Mouse (Mus musculus): ENCODE measurements around the gene Ppif. TPM values are rescaled to one million over a fixed set of nuclear protein-coding genes. Genes with fewer than 3 reads are reported as not detected.

Ppif gene
- polyA plus RNA-seq (2012; rRNA removed): 28.9 and 32.4 TPM in 2 replicates

DNA sequence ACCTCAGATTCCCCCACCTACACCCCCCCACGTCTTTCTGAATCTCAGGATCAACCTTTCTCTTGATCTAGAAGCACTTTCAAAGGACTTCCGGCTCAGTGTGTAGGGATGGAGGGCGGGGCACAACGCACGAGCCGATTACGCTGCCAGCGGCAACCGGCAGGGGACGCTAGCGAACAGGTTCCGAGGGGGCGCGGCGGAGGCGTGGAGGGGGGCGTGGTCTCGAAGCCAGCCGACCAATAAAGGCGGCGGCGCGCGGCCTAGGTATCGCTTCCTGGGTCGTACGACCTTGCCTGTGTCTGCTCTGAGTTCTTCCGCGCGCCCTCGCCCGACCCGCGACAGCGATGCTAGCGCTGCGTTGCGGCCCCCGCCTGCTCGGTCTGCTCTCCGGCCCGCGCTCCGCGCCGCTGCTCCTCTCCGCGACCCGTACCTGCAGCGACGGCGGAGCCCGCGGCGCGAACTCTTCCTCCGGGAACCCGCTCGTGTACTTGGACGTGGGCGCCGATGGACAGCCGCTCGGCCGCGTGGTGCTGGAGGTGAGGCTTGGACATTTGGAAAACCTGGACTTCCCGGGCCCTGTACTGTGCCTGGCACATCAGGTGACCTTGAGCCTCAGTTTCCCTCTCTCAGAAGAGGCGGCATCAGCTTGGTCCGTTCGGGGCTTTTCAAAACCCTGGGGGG is at the start of gene Ppif:
TSS of gene Ppif (plus strand) at position 267 of the 681 bp plus-strand sequence.
- Histone ChIP-seq H3K4me1 (ENCODE audit: control insufficient read depth, insufficient read depth, low read length) (peaks cover 11% of the 10 kb centered on the region), H3K4me3 (replicated peaks; ENCODE audit: extremely low read depth, low read depth, low read length) (peak within 1 kb of the TSS; percentile 71)
- WGBS: under 1% methylated on average over 70 of the region's 70 CpGs
- TF ChIP-seq CTCF (IDR thresholded peaks at IDR 0.05; ENCODE audit: insufficient read depth, low read length) (peak; percentile 82), POLR2A (IDR thresholded peaks at IDR 0.05; ENCODE audit: borderline replicate concordance, extremely low read depth, low read depth, low read length) (peak; percentile 71; the same call in 1 of the 2 replicates)
- peak; percentile 98 for DNase-seq

DNA sequence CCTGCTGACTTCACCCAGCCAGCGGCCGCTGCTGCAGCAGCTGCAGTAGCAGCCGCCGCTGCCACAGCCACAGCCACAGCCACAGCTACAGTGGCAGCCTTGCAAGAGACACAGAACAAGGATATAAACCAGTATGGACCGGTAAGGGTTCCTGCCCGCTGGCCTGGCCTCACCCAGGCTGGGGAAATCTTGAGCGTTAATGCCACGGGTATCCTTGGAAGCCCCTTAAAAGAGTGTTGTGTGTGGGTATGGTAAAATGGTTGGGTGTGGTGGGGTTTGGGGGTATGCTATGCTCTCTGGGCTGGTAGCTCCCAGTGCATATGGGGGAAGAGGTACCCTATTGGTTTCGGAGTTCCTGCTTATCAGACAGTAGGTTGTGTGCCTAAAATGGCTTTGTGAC is 48.2 kb upstream of the Ppif start:
- WGBS: 82% methylated on average over 9 of the region's 9 CpGs
- TF ChIP-seq CTCF (IDR thresholded peaks at IDR 0.05; ENCODE audit: insufficient read depth, low read length) (no peak), POLR2A (IDR thresholded peaks at IDR 0.05; ENCODE audit: borderline replicate concordance, extremely low read depth, low read depth, low read length) (no peak)
- no peak overlapping the region for H3K4me3 ChIP-seq (replicated peaks; ENCODE audit: extremely low read depth, low read depth, low read length)
- no peaks in the 10 kb centered on the region for H3K4me1 ChIP-seq (ENCODE audit: control insufficient read depth, insufficient read depth, low read length)
- no peak for DNase-seq

DNA sequence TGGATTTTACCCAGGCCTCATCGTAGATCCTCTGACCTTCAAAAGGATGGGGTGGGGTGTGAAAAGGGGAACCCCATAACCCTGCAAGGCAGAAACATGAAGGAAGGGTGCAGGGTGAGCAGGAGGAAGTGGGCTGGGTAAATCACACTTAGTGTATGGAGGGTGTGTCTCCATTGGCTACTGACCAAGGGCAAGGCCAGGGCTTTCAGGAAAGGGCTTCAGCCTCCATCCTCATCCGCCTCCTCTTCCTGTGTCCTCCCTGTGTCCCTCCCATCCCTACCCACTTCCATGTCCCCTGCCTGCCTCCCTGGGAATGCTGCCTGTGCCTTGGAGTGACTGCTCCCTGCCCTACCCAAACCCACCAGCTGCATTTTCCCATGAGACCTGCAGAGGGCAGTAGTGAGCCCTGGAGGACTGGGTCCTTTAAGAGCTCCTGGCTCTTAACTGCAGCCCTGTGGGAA is 47.8 kb upstream of the Ppif start:
- TF ChIP-seq CTCF (IDR thresholded peaks at IDR 0.05; ENCODE audit: insufficient read depth, low read length): peak; percentile 92
- TF ChIP-seq POLR2A (IDR thresholded peaks at IDR 0.05; ENCODE audit: borderline replicate concordance, extremely low read depth, low read depth, low read length): no peak
- DNase-seq: peak; percentile 68
- 35% methylated on average over 2 of the region's 2 CpGs for WGBS
- Histone ChIP-seq H3K4me1 (ENCODE audit: control insufficient read depth, insufficient read depth, low read length) (no peaks in the 10 kb centered on the region), H3K4me3 (replicated peaks; ENCODE audit: extremely low read depth, low read depth, low read length) (no peak overlapping the region)

DNA sequence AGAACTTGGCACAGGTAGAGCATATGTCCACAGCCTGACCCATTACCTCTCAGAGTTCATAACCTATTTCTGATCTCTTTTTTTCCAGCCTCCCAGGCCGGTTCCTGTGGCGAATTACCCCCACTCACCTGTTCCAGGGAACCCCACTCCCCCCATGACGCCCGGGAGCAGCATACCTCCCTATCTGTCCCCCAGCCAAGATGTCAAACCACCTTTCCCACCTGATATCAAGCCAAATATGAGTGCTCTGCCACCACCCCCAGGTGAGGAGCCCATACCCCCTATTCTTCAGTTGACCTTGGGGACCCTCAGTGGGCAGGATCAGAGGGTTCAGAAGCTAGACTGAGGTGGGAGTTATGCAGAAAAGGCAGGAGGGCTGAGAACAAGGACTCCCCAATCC is 42.8 kb upstream of the Ppif start:
- WGBS: 95% methylated on average over 4 of the region's 4 CpGs
- TF ChIP-seq POLR2A (IDR thresholded peaks at IDR 0.05; ENCODE audit: borderline replicate concordance, extremely low read depth, low read depth, low read length) (no peak), CTCF (IDR thresholded peaks at IDR 0.05; ENCODE audit: insufficient read depth, low read length) (no peak)
- no peak for DNase-seq
- Histone ChIP-seq H3K4me3 (replicated peaks; ENCODE audit: extremely low read depth, low read depth, low read length) (no peak overlapping the region), H3K4me1 (ENCODE audit: control insufficient read depth, insufficient read depth, low read length) (no peaks in the 10 kb centered on the region)

DNA sequence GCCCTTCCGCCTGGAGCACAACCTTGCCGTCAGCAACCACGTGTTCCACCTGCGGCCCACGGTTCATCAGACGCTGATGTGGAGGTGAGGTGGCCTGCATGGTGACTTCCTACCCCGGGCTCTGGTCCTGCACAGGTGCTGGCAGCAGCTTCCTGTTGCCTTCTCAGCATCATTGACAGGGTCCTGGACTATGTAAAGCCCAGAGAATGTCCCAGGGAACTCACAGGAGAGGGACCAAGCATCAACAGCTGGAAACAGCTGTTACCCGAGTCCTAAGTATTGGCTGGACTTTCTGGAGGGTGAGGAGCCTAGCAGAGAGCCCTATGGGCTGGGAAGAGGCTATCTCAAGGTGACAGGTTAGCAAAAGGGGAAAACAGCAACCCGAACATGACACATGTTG is 42.0 kb upstream of the Ppif start:
- TF ChIP-seq CTCF (IDR thresholded peaks at IDR 0.05; ENCODE audit: insufficient read depth, low read length) (no peak), POLR2A (IDR thresholded peaks at IDR 0.05; ENCODE audit: borderline replicate concordance, extremely low read depth, low read depth, low read length) (no peak)
- DNase-seq: no peak
- Histone ChIP-seq H3K4me1 (ENCODE audit: control insufficient read depth, insufficient read depth, low read length) (no peaks in the 10 kb centered on the region), H3K4me3 (replicated peaks; ENCODE audit: extremely low read depth, low read depth, low read length) (no peak overlapping the region)
- WGBS: 87% methylated on average over 9 of the region's 9 CpGs

DNA sequence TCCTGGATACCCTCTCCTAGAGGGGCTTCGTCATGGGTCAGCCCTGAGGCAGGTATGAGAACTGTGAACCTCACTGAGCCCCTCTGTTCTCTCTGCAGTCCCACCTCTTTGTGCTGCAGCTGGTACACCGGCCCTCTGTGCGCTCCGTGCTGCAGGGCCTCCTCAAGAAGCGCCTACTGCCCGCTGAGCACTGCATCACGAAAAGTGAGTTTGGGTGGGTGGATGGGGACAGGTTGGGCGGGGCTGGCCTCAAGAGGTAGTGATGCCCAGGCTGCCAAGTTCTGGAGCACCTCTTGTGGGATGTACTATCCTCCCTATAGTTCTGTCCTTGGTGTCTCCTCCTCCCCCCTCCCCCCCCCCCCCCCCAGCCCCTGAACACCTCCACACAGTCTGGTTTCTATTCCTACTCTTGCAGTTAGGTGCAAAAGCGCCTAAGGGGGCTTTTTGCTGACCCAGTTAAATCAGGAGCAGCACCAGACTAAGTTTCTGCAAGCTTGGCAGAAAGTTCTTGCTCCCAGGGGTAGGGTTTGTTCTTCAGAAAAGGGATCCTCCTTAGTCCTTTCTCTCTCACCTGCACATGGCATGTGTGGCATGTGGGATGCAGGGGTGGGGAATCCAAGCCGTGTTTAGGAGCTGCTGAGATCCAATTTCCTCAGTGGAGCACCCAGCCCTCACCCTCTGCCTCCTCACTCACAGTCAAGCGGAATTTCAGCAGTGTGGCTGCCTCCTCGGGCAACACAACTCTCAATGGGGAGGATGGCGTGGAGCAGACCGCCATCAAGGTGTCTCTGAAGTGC is 39.4 kb upstream of the Ppif start:
- Histone ChIP-seq H3K4me3 (replicated peaks; ENCODE audit: extremely low read depth, low read depth, low read length) (no peak overlapping the region), H3K4me1 (ENCODE audit: control insufficient read depth, insufficient read depth, low read length) (no peaks in the 10 kb centered on the region)
- TF ChIP-seq POLR2A (IDR thresholded peaks at IDR 0.05; ENCODE audit: borderline replicate concordance, extremely low read depth, low read depth, low read length) (no peak), CTCF (IDR thresholded peaks at IDR 0.05; ENCODE audit: insufficient read depth, low read length) (no peak)
- DNase-seq: no peak
- 91% methylated on average over 14 of the region's 14 CpGs for WGBS

DNA sequence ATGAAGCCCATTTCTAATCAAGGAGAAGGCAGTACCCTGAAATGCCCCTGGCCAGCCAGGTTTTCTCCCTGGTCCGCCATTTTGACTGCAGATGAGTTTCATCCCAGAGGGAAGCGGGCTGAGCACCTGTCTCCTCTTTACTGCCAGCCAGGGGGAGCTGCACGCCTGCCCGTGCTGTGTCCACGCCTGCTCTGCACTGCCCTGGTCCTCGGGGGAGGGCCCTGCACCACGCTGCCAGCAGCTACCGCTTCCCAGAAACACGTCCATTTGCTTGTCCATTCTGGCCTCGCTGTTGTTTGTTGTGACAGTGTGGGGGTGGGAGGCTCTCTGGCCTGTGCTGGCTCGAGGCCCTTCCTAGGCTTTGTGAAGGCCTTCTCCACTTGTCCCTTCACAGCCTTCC is 33.3 kb upstream of the Ppif start:
- 51% methylated on average over 11 of the region's 11 CpGs for WGBS
- Histone ChIP-seq H3K4me3 (replicated peaks; ENCODE audit: extremely low read depth, low read depth, low read length) (no peak overlapping the region), H3K4me1 (ENCODE audit: control insufficient read depth, insufficient read depth, low read length) (no peaks in the 10 kb centered on the region)
- DNase-seq: no peak
- 0 out of 2 replicates have a peak, but pooled peaks have one; percentile 5 for TF ChIP-seq CTCF (IDR thresholded peaks at IDR 0.05; ENCODE audit: insufficient read depth, low read length)
- no peak for TF ChIP-seq POLR2A (IDR thresholded peaks at IDR 0.05; ENCODE audit: borderline replicate concordance, extremely low read depth, low read depth, low read length)

DNA sequence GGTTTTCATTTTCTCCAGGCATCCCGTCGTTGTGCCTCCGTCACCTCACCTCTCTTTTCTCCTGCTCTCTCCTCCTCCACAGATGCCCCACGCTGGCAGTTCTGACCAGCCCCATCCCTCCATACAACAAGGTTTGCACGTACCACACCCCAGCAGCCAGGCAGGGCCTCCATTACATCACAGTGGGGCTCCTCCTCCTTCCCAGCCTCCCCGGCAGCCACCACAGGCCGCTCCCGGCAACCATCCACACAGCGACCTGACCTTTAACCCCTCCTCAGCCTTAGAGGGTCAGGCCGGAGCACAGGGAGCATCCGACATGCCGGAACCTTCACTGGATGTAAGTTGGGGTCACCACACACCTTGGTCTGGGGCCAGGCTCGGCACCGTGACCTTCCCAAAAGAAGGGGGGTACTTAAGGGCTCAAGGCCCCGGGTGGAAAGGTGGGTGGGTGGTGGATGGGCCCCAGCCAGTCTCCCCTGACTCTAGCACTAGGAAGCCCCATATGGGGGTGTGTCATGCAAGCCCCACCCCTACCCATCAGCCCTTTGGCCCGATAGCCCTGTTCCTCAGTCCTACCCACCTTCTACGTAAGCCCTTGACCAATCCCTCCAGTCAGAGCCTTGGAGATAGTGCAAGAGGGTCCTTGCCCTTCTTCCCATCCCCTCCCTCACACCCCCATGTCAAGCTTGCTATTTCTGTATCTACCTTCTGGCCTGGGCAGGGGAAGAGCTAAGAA is 32.6 kb upstream of the Ppif start:
- 77% methylated on average over 17 of the region's 17 CpGs for WGBS
- DNase-seq: no peak
- H3K4me3 ChIP-seq (replicated peaks; ENCODE audit: extremely low read depth, low read depth, low read length): no peak overlapping the region
- no peaks in the 10 kb centered on the region for H3K4me1 ChIP-seq (ENCODE audit: control insufficient read depth, insufficient read depth, low read length)
- TF ChIP-seq CTCF (IDR thresholded peaks at IDR 0.05; ENCODE audit: insufficient read depth, low read length): no peak
- TF ChIP-seq POLR2A (IDR thresholded peaks at IDR 0.05; ENCODE audit: borderline replicate concordance, extremely low read depth, low read depth, low read length): no peak

DNA sequence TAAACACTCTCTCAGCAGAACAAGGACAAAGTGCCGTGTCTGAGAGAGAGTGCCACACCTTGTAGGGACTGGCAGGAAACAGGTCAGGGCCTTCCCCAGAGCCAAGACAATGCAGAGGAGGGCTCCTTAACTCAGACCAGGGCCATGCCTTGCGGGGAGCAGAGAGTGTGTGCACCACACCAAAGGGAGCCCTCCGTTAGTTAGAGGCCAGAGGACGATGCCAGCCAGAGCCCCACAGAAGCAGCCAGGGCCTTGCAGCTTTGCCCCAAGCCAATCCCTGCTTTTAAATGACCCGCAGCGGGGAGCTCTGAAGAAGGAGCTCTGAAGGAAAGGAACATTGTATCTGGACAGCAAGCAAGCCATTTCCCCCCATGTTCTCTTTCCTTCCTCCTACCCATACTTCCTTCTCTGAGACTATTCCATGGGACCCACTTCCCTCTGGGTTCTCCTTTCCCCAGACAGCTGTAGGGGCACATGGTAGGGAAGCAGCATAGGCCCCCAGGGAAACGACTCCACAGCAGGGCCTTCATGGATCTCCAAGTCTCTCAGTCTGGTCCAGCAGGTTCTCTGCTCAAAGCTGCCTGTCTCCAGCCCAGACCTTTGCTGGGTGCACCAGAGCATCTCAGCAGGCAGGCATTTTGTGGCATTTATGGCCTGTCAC is 30.2 kb upstream of the Ppif start:
- no peak for TF ChIP-seq POLR2A (IDR thresholded peaks at IDR 0.05; ENCODE audit: borderline replicate concordance, extremely low read depth, low read depth, low read length)
- no peak for TF ChIP-seq CTCF (IDR thresholded peaks at IDR 0.05; ENCODE audit: insufficient read depth, low read length)
- WGBS: 70% methylated on average over 7 of the region's 7 CpGs
- H3K4me1 ChIP-seq (ENCODE audit: control insufficient read depth, insufficient read depth, low read length): no peaks in the 10 kb centered on the region
- H3K4me3 ChIP-seq (replicated peaks; ENCODE audit: extremely low read depth, low read depth, low read length): no peak overlapping the region
- DNase-seq: no peak
